Mouse (Mus musculus) midbrain, postnatal 0 days (tissue): Measurements from ENCODE around the gene Slc8a3. TPM values are rescaled to one million over a fixed set of nuclear protein-coding genes. Genes with fewer than 3 reads are reported as not detected.
"Not testable (repeated sequence)": the region's sequence is repeated elsewhere in the genome, so short reads cannot be mapped to it uniquely, and the experiment has no call there.

Experiments
- ATAC-seq: fragments of 200-750 bp; cut with Nextera tagmentation; 2 replicates; pipeline ENCODE4 v1.8.0; 2017; ENCODE audit warnings: moderate number of reproducible peaks, mild to moderate bottlenecking, moderate TSS enrichment, moderate library complexity; ENCODE audit not compliant: low FRiP score
- DNase-seq: peaks from one replicate; pipeline ENCODE4 v3.0.0-alpha.2; 2015; ENCODE audit warnings: low spot score
- H3K27ac ChIP-seq: fragments of 300-500 bp; sonication (generic); 2 replicates; pipeline ENCODE4 v1.5.1; 2014; ENCODE audit warnings: low read depth, mild to moderate bottlenecking, low read length, mixed read lengths
- H3K27me3 ChIP-seq: fragments of 300-500 bp; sonication (generic); 2 replicates; pipeline ENCODE4 v1.6.1; 2014; ENCODE audit warnings: low read length, control low read depth, mixed read lengths; ENCODE audit not compliant: insufficient read depth
- H3K36me3 ChIP-seq: fragments of 300-500 bp; sonication (generic); 2 replicates; pipeline ENCODE4 v1.6.1; 2014; ENCODE audit warnings: low read length, control low read depth, mixed read lengths; ENCODE audit not compliant: insufficient read depth
- H3K4me1 ChIP-seq: fragments of 300-500 bp; sonication (generic); 2 replicates; pipeline ENCODE4 v1.6.1; 2014; ENCODE audit warnings: mild to moderate bottlenecking, control low read depth, antibody characterized with exemption, low read length, mixed read lengths; ENCODE audit not compliant: insufficient read depth
- H3K4me2 ChIP-seq: fragments of 300-500 bp; sonication (generic); 2 replicates; pipeline ENCODE4 v1.6.1; 2014; ENCODE audit warnings: low read depth, mild to moderate bottlenecking, low read length, mixed read lengths; ENCODE audit not compliant: poor library complexity, severe bottlenecking
- H3K4me3 ChIP-seq: fragments of 300-500 bp; sonication (generic); 2 replicates; pipeline ENCODE4 v1.5.1; 2014; ENCODE audit warnings: low read depth, mild to moderate bottlenecking, low read length, moderate library complexity
- H3K9ac ChIP-seq: fragments of 300-500 bp; sonication (generic); replicated peaks from 2 replicates; pipeline ENCODE4 v1.6.1; 2014; ENCODE audit warnings: mild to moderate bottlenecking, low read length, moderate library complexity, mixed read lengths; ENCODE audit not compliant: poor library complexity, severe bottlenecking
- H3K9me3 ChIP-seq: fragments of 300-500 bp; sonication (generic); 2 replicates; pipeline ENCODE4 v1.6.1; 2016; ENCODE audit warnings: low read length, control low read depth
- CTCF ChIP-seq: IDR thresholded peaks from 2 replicates; pipeline ENCODE4 v1.5.1; 2016; ENCODE audit warnings: antibody characterized with exemption, mild to moderate bottlenecking
- whole genome bisulfite sequencing: fragments of 180-500 bp; shearing (Covaris S2); extraction: QIAGEN DNeasy Blood & Tissue Kit; methylation state at CpG from one replicate; pipeline ENCODE4 v1.1.7; 2014; 5-methylcytosine and 5-hydroxymethylcytosine counted together
- polyA plus RNA-seq: library from polyadenylated mRNA; unstranded; fragments of >200 nt; fragmentation: Nextera tagmentation; extraction: Ambion mirVana; gene quantifications from 2 replicates; pipeline ENCODE4 v1.2.1, GENCODE M21; 2015
- total RNA-seq: library from RNA; depleted of rRNA; stranded (reverse); fragments of >200 nt; gene quantifications from 2 replicates; pipeline ENCODE4 v1.2.3, GENCODE M21; 2014; rRNA removed

Slc8a3 gene
- total RNA-seq = 52.3 and 61.4 TPM in 2 replicates
- 11.4 and 13.4 TPM in 2 replicates for polyA plus RNA-seq

- H3K36me3 ChIP-seq = no peaks in the 10 kb centered on the region
- H3K4me3 ChIP-seq = peak within 1 kb of the TSS; percentile 84
- 0 out of 2 replicates have a peak, but pooled peaks cover 3% of the 10 kb centered on the region for H3K4me1 ChIP-seq
- ATAC-seq (peak; percentile 65), DNase-seq (peak; percentile 84)
- H3K27me3 ChIP-seq = no peaks in the 10 kb centered on the region
- TF ChIP-seq CTCF = no peak
- no peaks in the 10 kb centered on the region for H3K9me3 ChIP-seq
- H3K9ac ChIP-seq = peak within 1 kb of the TSS; percentile 78
- peak within 1 kb of the TSS; percentile 95 for H3K4me2 ChIP-seq
- H3K27ac ChIP-seq = peak within 1 kb of the TSS; percentile 94
- WGBS = under 1% methylated on average over 43 of the region's 47 CpGs
Observed at GRCm38 (mm10) chr12:81332875-81333421, at the start of gene Slc8a3. Gene Slc8a3 (minus strand): TSS chr12:81333180.

GRCm38 (mm10) chr12:81379364-81379763, 46.4 kb upstream of the Slc8a3 start, which contains the start of gene Gm4787:
Gene Gm4787 (minus strand): TSS chr12:81379464.
- WGBS = 33% methylated on average over 1 of the region's 1 CpGs
- H3K36me3 ChIP-seq, H3K4me1 ChIP-seq, H3K4me2 ChIP-seq, H3K9ac ChIP-seq, DNase-seq, H3K27me3 ChIP-seq, H3K4me3 ChIP-seq, H3K9me3 ChIP-seq, H3K27ac ChIP-seq, ATAC-seq: not testable (repeated sequence)

GRCm38 (mm10) chr12:81333841-81334240, 861 bp upstream of the Slc8a3 start:
- ATAC-seq (no peak), DNase-seq (no peak)
- H3K36me3 ChIP-seq = no peaks in the 10 kb centered on the region
- H3K27me3 ChIP-seq = no peaks in the 10 kb centered on the region
- H3K4me1 ChIP-seq = 0 out of 2 replicates have a peak, but pooled peaks cover 3% of the 10 kb centered on the region
- TF ChIP-seq CTCF = no peak
- H3K9ac ChIP-seq = peak overlapping the region; percentile 78
- peak overlapping the region; percentile 84 for H3K4me3 ChIP-seq
- peak overlapping the region; percentile 95 for H3K4me2 ChIP-seq
- H3K9me3 ChIP-seq = no peaks in the 10 kb centered on the region
- 52% methylated on average over 5 of the region's 5 CpGs for WGBS
- H3K27ac ChIP-seq = peak overlapping the region; percentile 94

GRCm38 (mm10) chr12:81331937-81332874, 774 bp downstream of the Slc8a3 start:
- Histone ChIP-seq H3K9me3 (no peaks in the 10 kb centered on the region), H3K9ac (peak overlapping the region; percentile 78), H3K4me3 (peak overlapping the region; percentile 84), H3K4me2 (peak overlapping the region; percentile 95), H3K36me3 (no peaks in the 10 kb centered on the region), H3K27me3 (no peaks in the 10 kb centered on the region), H3K27ac (peak overlapping the region; percentile 94), H3K4me1 (0 out of 2 replicates have a peak, but pooled peaks cover 3% of the 10 kb centered on the region)
- TF ChIP-seq CTCF = no peak
- 1% methylated on average over 54 of the region's 54 CpGs for WGBS
- DNase-seq (peak; percentile 85), ATAC-seq (peak; percentile 86)

- no peaks in the 10 kb centered on the region for H3K9me3 ChIP-seq
- peak overlapping the region; percentile 84 for H3K4me3 ChIP-seq
- H3K9ac ChIP-seq = 0 out of 2 replicates have a peak overlapping the region, but pooled peaks have one; percentile 29
- no peak for TF ChIP-seq CTCF
- H3K4me2 ChIP-seq = peak overlapping the region; percentile 95
- DNase-seq (no peak), ATAC-seq (no peak)
- H3K27ac ChIP-seq = peak overlapping the region; percentile 94
- H3K4me1 ChIP-seq = 0 out of 2 replicates have a peak, but pooled peaks cover 3% of the 10 kb centered on the region
- no peaks in the 10 kb centered on the region for H3K36me3 ChIP-seq
- 50% methylated on average over 5 of the region's 5 CpGs for WGBS
- no peaks in the 10 kb centered on the region for H3K27me3 ChIP-seq
Observed at GRCm38 (mm10) chr12:81331046-81331638, 1.8 kb downstream of the Slc8a3 start.
